8 mouse cellular contexts compared by ENCODE assay signal in the genomic region with DNA sequence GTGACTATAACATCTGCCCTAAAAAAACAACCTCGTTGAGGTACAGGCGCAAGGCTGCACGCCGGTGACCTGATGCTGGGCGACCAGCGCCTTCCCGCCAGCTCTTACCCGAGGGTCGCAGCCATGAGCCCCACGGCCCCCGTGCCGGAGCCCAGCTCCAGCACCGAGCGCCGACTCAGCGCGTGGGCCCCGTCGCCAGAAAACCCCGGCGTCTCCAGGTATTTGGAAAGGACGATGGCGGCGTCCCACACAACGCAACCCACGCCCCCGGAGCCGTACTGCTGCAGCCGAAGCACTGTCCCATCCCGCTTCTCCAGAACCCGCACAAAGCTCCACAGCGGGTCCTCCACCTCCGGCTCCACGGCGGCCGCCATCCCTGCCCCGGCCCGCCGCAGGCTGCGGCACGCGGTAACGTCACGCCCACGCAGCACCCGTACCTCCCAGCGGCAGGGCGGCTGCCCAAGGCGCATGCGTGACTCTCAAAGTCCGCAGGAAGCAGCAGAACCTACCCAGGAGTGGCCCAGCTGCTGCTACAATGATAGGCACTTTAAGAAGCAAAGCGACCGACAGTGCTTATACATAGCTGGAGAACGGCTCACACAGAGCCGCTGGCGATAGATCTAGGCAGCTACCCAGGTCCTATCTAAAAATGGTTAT. TPM values are rescaled to one million over a fixed set of nuclear protein-coding genes. Genes with fewer than 3 reads are reported as not detected.
DNase-seq lines count a peak whose midpoint lies in the region; ATAC-seq and TF ChIP-seq lines count a peak whose summit lies in the region.

A gene (minus strand): TSS at position 416 of the 657 bp plus-strand sequence.

- 0 out of 2 replicates have a peak, but pooled peaks have one; percentile 41 for TF ChIP-seq POLR2A in liver, adult 2 months (IDR thresholded peaks at IDR 0.05; ENCODE audit: extremely low read depth, insufficient read depth, low read length)
- peak; percentile 91 for TF ChIP-seq POLR2A in myocyte (IDR thresholded peaks at IDR 0.05; ENCODE audit: insufficient read length, low read depth)

- peak; percentile 90 to 91 for DNase-seq in B cell, adult 2 months
- peak; percentile 97 for DNase-seq in brain, adult 2 months (ENCODE audit: low read depth, low spot score)
- peak; percentile 79 for DNase-seq in liver, adult 2 months (ENCODE audit: extremely low read depth, low read depth, low spot score)
- peak; percentile 96 for DNase-seq in splenic B cell, adult 2 months (ENCODE audit: low read depth, low spot score)

- no peaks in the 10 kb centered on the region for H3K27me3 ChIP-seq in heart, embryonic 11.5 days (ENCODE audit: control insufficient read depth, insufficient read depth, low read length)
- no peaks in the 10 kb centered on the region for H3K27me3 ChIP-seq in kidney, embryonic 16.5 days (ENCODE audit: insufficient read depth, low read length)
- H3K27me3 ChIP-seq in liver, adult 2 months (ENCODE audit: control insufficient read depth, insufficient read depth, low read length) = no peaks in the 10 kb centered on the region
- no peaks in the 10 kb centered on the region for H3K27me3 ChIP-seq in myocyte (ENCODE audit: control insufficient read depth, insufficient read depth, insufficient read length)
- no peaks in the 10 kb centered on the region for H3K27me3 ChIP-seq in splenic B cell, adult 2 months (ENCODE audit: control insufficient read depth, insufficient read depth, low read length, poor library complexity, severe bottlenecking)

- H3K9me3 ChIP-seq in heart, embryonic 11.5 days (replicated peaks; ENCODE audit: control insufficient read depth, low read length) = no peaks in the 10 kb centered on the region
- H3K9me3 ChIP-seq in kidney, embryonic 16.5 days (ENCODE audit: low read length) = no peaks in the 10 kb centered on the region

- peaks cover 19% of the 10 kb centered on the region for H3K4me1 ChIP-seq in heart, embryonic 11.5 days (ENCODE audit: control insufficient read depth, insufficient read depth, low read length)
- H3K4me1 ChIP-seq in kidney, embryonic 16.5 days (ENCODE audit: insufficient read depth, low read length) = peaks cover 9% of the 10 kb centered on the region
- H3K4me1 ChIP-seq in liver, adult 2 months (ENCODE audit: control insufficient read depth, insufficient read depth, low read length) = peaks cover 5% of the 10 kb centered on the region; the same call in 1 of the 2 replicates

- 0 out of 2 replicates have a peak, but pooled peaks have one; percentile 6 for TF ChIP-seq CTCF in liver, adult 2 months (IDR thresholded peaks at IDR 0.05; ENCODE audit: low read depth, low read length)

- 0% methylated on average over 56 of the region's 56 CpGs for WGBS in heart, embryonic 11.5 days (ENCODE audit: insufficient replicate concordance)
- WGBS in kidney, embryonic 16.5 days = under 1% methylated on average over 56 of the region's 56 CpGs
- WGBS in liver, adult 2 months = 1% methylated on average over 56 of the region's 56 CpGs

- peak within 1 kb of the TSS; percentile 80 for H3K27ac ChIP-seq in heart, embryonic 11.5 days (ENCODE audit: low read depth, low read length)
- H3K27ac ChIP-seq in kidney, embryonic 16.5 days (ENCODE audit: low read length) = peak within 1 kb of the TSS; percentile 79; the same call in 1 of the 2 replicates
- no peak within 1 kb of the TSS for H3K27ac ChIP-seq in liver, adult 2 months (replicated peaks; ENCODE audit: insufficient read depth, low read depth, low read length)

- peak within 1 kb of the TSS; percentile 69 for H3K4me2 ChIP-seq in heart, embryonic 11.5 days
- H3K4me2 ChIP-seq in kidney, embryonic 16.5 days (replicated peaks; ENCODE audit: low read depth, low read length) = peak within 1 kb of the TSS; percentile 72
- peak within 1 kb of the TSS; percentile 87 for H3K4me2 ChIP-seq in myocyte (ENCODE audit: low read depth)

- H3K36me3 ChIP-seq in heart, embryonic 11.5 days (ENCODE audit: control insufficient read depth, insufficient read depth, low read length) = peaks cover 13% of the 10 kb centered on the region
- peaks cover 23% of the 10 kb centered on the region for H3K36me3 ChIP-seq in kidney, embryonic 16.5 days (ENCODE audit: insufficient read depth, low read length)
- H3K36me3 ChIP-seq in liver, adult 2 months (ENCODE audit: control insufficient read depth, insufficient read depth, low read length) = peaks cover 12% of the 10 kb centered on the region
- peaks cover 35% of the 10 kb centered on the region for H3K36me3 ChIP-seq in myocyte (ENCODE audit: control insufficient read depth, insufficient read depth)
- H3K36me3 ChIP-seq in splenic B cell, adult 2 months (ENCODE audit: control insufficient read depth, insufficient read depth, low read length, poor library complexity, severe bottlenecking) = peaks cover 4% of the 10 kb centered on the region

- H3K79me2 ChIP-seq in liver, adult 2 months (ENCODE audit: control insufficient read depth, insufficient read depth, low read length) = no peaks in the 10 kb centered on the region
- H3K79me2 ChIP-seq in myocyte (ENCODE audit: control insufficient read depth, insufficient read depth) = peaks cover 32% of the 10 kb centered on the region

- H3K9ac ChIP-seq in heart, embryonic 11.5 days (ENCODE audit: low read depth, low read length) = peak within 1 kb of the TSS; percentile 95
- H3K9ac ChIP-seq in kidney, embryonic 16.5 days (replicated peaks; ENCODE audit: low read length) = peak within 1 kb of the TSS; percentile 78
- H3K9ac ChIP-seq in liver, adult 2 months (ENCODE audit: low read depth, low read length) = peak within 1 kb of the TSS; percentile 82

- peak within 1 kb of the TSS; percentile 90 for H3K4me3 ChIP-seq in heart, embryonic 11.5 days (ENCODE audit: low read depth, low read length)
- peak within 1 kb of the TSS; percentile 81 for H3K4me3 ChIP-seq in kidney, embryonic 16.5 days (ENCODE audit: low read length)
- H3K4me3 ChIP-seq in liver, adult 2 months (ENCODE audit: insufficient read depth, low read depth, low read length) = peak within 1 kb of the TSS; percentile 90
- peak within 1 kb of the TSS; percentile 62 for H3K4me3 ChIP-seq in myocyte

- H3ac ChIP-seq in myocyte (ENCODE audit: control insufficient read depth, insufficient read length) = peak within 1 kb of the TSS; percentile 23

- peak; percentile 99 for ATAC-seq in erythroblast, adult 5-6 weeks (replicated peaks; ENCODE audit: low FRiP score, poor library complexity, severe bottlenecking)
- ATAC-seq in heart, embryonic 11.5 days (replicated peaks; ENCODE audit: insufficient number of reproducible peaks, low FRiP score, low TSS enrichment) = peak; percentile 91
- peak; percentile 98 for ATAC-seq in kidney, embryonic 16.5 days (ENCODE audit: low FRiP score, low TSS enrichment)

TF ChIP-seq in myocyte, 11 proteins besides CTCF, POLR2A, EP300 and RAD21:
- peak in 1 of 3 experiments; percentile 13 for TF ChIP-seq MYOG (IDR thresholded peaks at IDR 0.05; ENCODE audit: control insufficient read depth in 1 of 3, insufficient read depth in 1 of 3, insufficient read length in 2 of 3, low read depth in 2 of 3)
- TF ChIP-seq POLR2AphosphoS2 (IDR thresholded peaks at IDR 0.05; ENCODE audit: insufficient read length, low read depth) = peak; percentile 99
- TF ChIP-seq MYOD1 (IDR thresholded peaks at IDR 0.05; ENCODE audit: control insufficient read depth in 1 of 3, insufficient read length in 2 of 3, low read depth in 2 of 3) = peak in 1 of 3 experiments; percentile 46
- no peak for TF ChIP-seq TCF3 (IDR thresholded peaks at IDR 0.05; ENCODE audit: insufficient read length, low read depth)
- no peak for TF ChIP-seq MAX (IDR thresholded peaks at IDR 0.05; ENCODE audit: low read depth)
TF ChIP-seq in myocyte: peak in this region for 3.

RNA-seq across cellular contexts. Expression of the gene that starts here (rescaled TPM):
- 2.3 and 16.3 TPM in 2 replicates for total RNA-seq in erythroblast, adult 5-6 weeks (2015; ENCODE audit: low replicate concordance)
- total RNA-seq in erythroblast, adult 5-6 weeks (2017; ENCODE audit: low replicate concordance) = 0.42 and 0.51 TPM in 2 replicates
- polyA plus RNA-seq in heart, embryonic 11.5 days (2014; fragmentation: Nextera tagmentation; extraction: Ambion mirVana) = 22.8 and 25.3 TPM in 2 replicates
- 21.2 and 25.7 TPM in 2 replicates for polyA plus RNA-seq in kidney, embryonic 16.5 days (2015; fragmentation: Nextera tagmentation; extraction: Ambion mirVana)
- total RNA-seq in liver, adult 2 months (2014; rRNA removed) = 2.2 and 3.0 TPM in 2 replicates
- polyA plus RNA-seq in liver, adult 2 months (2012; rRNA removed) = 2.6 and 2.9 TPM in 2 replicates
- polyA plus RNA-seq in myocyte (2012; fragmentation: generic; extraction: Trizol) = 14.6 TPM
